Mouse (Mus musculus): ENCODE results near the gene Plagl2. TPM values are rescaled to one million over a fixed set of nuclear protein-coding genes. Genes with fewer than 3 reads are reported as not detected.
"Not testable (repeated sequence)": the region's sequence is repeated elsewhere in the genome, so short reads cannot be mapped to it uniquely, and the experiment has no call there.

Gene Plagl2
- 1 to 10 TPM; 5.2 to 6.5 TPM for total RNA-seq (2021)

DNA sequence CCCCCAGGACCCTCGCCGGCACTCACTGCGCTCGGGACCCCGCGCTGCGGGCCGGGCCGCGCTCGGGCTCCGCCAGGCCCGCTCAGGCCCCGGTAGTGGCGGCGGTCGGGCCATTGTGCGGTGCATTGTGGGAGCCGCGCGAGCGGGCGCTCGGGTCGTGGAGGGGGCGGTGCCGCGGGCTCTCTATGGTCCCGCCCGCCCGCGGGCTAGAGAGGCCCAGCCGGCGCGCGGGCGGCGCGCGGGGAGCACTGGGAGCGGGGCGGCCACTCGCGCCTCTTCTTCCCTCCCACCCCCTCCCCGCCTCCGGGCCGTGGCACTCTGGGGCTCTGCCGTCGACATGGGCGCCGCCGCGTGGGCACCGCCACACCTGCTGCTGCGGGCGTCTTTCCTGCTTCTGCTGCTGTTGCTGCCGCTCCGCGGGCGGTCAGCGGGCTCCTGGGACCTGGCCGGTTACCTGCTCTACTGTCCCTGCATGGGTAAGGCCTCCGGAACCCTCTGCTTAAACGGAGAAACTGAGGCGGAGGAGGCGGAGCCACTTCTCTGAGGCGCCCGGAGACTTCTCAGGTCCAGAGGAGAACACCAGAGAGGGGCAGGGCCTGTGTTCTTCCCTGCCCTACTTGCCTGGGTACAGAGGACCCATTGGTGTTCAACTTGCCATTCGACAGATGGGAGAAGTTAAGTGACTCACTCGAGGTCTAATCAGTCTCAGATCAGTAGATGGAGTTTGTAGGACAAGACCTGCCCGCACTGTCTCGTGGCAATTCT lies at the start of gene Plagl2, which contains the start of gene Pofut1:
TSS of gene Plagl2 (minus strand) at position 177 of the 765 bp plus-strand sequence.
TSS of gene Pofut1 (plus strand) at position 284 of the 765 bp plus-strand sequence.
- DNase-seq (ENCODE audit: low spot score in 2 of 2): peak; percentile 85 to 93
- intact Hi-C loops (cut with DNase I): loop anchor here (2.0 to 5.0 kb wide), 2 partner anchors 79 to 103 kb away; partner anchors contain the start of genes Asxl1 and Tm9sf4

- no peak for DNase-seq (ENCODE audit: low spot score in 2 of 2)
- intact Hi-C loops (cut with DNase I): no loop called here
Observed at GRCm38 (mm10) chr2:153287835-153288234, 46.6 kb upstream of the Plagl2 start.

GRCm38 (mm10) chr2:153286524-153286923 lies 45.3 kb upstream of the Plagl2 start:
- intact Hi-C loops (cut with DNase I): no loop called here
- no peak for DNase-seq (ENCODE audit: low spot score in 2 of 2)

- intact Hi-C loops (cut with DNase I): no loop called here
Observed at GRCm38 (mm10) chr2:153283919-153284318, 42.7 kb upstream of the Plagl2 start.

GRCm38 (mm10) chr2:153278357-153278756 lies 37.1 kb upstream of the Plagl2 start:
- intact Hi-C loops (cut with DNase I): no loop called here
- no peak for DNase-seq (ENCODE audit: low spot score in 2 of 2)

More at GRCm38 (mm10) chr2:153283919-153284318, 42.7 kb upstream of the Plagl2 start:
- DNase-seq (ENCODE audit: low spot score in 2 of 2): no peak

GRCm38 (mm10) chr2:153276846-153277245 lies 35.6 kb upstream of the Plagl2 start:
- DNase-seq (ENCODE audit: low spot score in 2 of 2); intact Hi-C loops (cut with DNase I): not testable (repeated sequence)

- DNase-seq (ENCODE audit: low spot score in 2 of 2): no peak
- intact Hi-C loops (cut with DNase I): no loop called here
Observed at GRCm38 (mm10) chr2:153276440-153276839, 35.2 kb upstream of the Plagl2 start.

DNA sequence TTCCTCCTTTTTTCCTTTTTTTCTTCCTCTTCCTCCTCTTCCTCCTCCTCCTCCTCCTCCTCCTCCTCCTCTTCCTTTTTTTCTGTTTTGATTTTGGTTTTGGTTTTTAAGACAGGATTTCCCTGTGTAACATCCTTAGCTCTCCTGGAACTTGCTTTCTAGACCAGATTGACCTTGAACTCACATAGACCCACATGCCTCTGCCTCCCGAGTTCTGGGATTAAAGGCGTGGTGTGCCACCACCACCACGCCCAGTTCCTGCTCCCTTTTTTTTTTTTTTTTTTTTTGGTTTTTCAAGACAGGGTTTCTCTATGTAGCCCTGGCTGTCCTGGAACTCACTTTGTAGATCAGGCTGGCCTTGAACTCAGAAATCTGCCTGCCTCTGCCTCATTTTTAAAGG lies 34.4 kb upstream of the Plagl2 start:
- DNase-seq (ENCODE audit: low spot score in 2 of 2); intact Hi-C loops (cut with DNase I): not testable (repeated sequence)

GRCm38 (mm10) chr2:153274919-153275247 lies 33.7 kb upstream of the Plagl2 start:
- intact Hi-C loops (cut with DNase I): no loop called here
- no peak for DNase-seq (ENCODE audit: low spot score in 2 of 2)

- DNase-seq (ENCODE audit: low spot score in 2 of 2); intact Hi-C loops (cut with DNase I): not testable (repeated sequence)
Observed at GRCm38 (mm10) chr2:153274200-153274918, 33.1 kb upstream of the Plagl2 start.

GRCm38 (mm10) chr2:153270231-153270915 lies 29.1 kb upstream of the Plagl2 start:
- intact Hi-C loops (cut with DNase I); DNase-seq (ENCODE audit: low spot score in 2 of 2): not testable (repeated sequence)

DNA sequence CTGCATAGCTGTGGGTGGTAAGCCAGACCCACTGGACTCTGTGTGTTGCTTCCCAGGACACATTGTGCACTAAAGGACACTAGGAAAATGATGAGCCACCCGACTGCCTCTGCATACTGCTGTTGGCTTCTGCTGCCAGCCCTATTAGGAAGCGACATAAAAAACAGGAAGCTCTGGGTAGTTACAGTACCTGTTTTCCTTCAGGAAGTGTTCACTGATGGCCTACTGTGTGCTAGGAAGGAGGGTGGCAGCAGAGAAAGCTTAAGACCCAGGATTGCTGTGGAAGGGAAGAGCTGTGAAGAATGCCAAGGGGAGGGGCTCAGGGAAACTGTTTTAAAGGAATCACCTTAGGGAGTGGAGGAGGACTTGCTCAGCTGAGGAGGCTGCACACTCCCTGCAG lies 26.1 kb upstream of the Plagl2 start:
- intact Hi-C loops (cut with DNase I): no loop called here
- DNase-seq (ENCODE audit: low spot score in 2 of 2): no peak

DNA sequence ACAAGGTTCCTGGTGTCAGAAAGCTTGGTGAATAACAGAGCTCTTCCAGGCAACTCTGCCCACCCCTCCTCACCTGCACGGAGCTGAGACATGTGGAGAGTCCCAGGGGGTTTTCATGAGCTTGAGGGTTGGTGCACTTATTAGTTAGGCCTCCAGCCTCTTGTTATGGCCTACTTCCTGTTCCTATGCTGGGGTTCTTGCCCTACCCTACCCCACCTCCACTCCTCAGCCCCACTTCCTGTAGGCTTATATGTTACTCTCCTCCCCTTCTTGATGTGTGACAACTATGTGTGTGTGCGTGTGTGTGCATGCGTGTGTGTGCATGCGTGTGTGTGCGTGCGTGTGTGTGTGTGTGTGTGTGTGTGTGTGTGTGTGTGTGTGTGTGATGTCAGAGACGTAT lies 21.8 kb upstream of the Plagl2 start:
- no peak for DNase-seq (ENCODE audit: low spot score in 2 of 2)
- intact Hi-C loops (cut with DNase I): no loop called here

- intact Hi-C loops (cut with DNase I): no loop called here
Observed at GRCm38 (mm10) chr2:153259864-153260674, 18.8 kb upstream of the Plagl2 start.

DNA sequence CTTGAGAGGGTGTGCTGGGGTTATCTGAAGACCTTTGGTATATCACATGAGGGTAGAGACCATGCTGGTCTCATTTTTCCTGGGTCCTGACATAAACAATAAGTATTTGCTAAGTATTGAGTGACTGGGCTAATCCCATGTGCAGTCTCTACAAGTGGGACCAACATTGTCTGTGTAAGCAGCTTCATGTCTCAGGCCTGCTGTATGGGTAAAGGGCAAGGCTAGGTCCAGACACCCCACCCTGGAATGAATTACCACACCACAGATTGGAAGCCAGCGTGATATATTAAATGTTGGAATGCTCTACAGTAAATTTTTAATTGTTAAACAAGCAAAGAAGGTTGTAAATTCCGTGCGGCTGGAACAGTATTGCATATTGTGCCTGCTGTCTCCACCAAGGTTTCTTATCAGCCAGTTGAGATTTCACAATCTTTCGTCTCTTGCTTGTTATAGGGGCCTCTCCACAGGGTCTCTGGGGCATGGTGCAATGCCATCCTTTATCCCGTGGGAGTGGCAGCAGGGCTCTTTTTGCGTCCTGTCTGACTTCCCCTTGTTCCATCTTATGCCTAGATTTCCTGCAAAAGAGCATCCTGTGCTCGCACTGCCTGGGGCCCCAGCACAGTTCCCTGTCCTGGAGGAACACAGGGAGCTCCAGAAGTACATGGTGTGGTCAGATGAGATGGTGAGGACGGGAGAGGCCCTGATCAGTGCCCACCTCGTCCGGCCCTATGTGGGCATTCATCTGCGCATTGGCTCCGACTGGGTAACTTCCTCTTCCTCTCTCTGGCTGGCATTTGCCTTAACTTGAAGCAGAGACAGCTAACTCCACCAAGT lies 18.0 kb upstream of the Plagl2 start:
- intact Hi-C loops (cut with DNase I): no loop called here
- no peak for DNase-seq (ENCODE audit: low spot score in 2 of 2)

More at GRCm38 (mm10) chr2:153259864-153260674, 18.8 kb upstream of the Plagl2 start:
- DNase-seq (ENCODE audit: low spot score in 2 of 2): no peak

DNA sequence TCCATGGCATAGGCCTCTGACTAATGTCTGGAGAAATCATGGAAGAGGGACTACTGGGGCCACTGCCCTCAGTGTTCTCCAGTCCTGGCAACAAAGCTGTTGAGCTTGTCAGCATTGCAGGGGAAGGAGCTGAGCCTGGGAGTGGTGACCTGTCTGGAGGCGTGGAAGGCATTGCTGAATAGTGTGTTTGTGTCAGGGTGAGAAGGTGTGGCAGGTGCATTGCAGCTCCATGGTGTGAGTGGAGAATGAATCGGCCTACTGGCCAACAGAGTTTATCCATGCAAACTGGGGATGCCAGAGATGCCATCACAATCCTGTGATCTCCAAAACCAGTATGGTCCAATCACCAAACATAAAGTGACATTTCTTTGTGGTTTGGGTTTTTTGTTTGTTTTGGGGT lies 15.4 kb upstream of the Plagl2 start:
- no peak for DNase-seq (ENCODE audit: low spot score in 2 of 2)
- intact Hi-C loops (cut with DNase I): no loop called here

DNA sequence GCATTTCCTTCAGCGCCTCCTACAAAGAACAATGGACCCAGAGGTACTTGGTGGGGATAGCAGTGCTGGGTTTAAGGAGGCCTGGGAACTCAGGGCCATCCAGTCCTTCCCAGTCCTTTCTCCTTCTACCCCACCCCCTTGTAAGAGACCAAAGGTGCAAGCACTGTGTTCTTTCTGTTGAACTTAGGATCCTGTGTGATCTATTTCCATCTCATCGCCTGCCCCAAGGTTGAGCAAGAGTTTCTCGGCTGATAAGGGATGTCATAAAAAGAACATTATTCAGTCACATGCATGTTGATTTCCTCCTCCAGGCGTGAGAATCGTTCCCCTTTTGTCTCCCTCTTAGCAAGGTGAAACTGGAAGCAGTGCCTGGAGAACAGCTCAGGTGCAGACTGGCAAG lies 8.5 kb upstream of the Plagl2 start:
- no peak for DNase-seq (ENCODE audit: low spot score in 2 of 2)
- intact Hi-C loops (cut with DNase I): no loop called here

DNA sequence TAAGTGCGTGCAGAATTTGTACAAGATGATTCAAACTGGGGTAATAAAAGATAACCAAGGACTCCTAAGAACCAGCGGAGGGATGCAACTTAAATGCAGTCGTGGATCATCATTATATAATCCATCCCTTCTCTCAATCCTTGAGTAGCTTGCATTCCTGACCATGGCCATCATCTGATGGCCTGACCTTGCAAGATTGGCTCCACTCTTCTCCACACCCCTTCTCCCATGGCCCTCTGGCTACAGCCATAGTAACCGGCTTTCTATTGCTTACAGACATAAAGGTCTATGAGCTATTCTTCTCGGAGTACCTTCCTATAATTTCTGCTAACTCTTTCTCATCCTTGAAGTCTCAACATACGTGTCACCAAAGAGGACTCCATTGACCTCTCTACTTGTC lies 930 bp upstream of the Plagl2 start:
- no peak for DNase-seq (ENCODE audit: low spot score in 2 of 2)
- intact Hi-C loops (cut with DNase I): loop anchor here (5.0 kb wide), 1 partner anchor 80 kb away; the partner anchor contains the start of gene Tm9sf4

Measured in left cerebral cortex, postnatal 36 days (tissue).